Mouse (Mus musculus) heart, embryonic 16.5 days (tissue): ENCODE measurements around the gene Gripap1. TPM values are rescaled to one million over a fixed set of nuclear protein-coding genes. Genes with fewer than 3 reads are reported as not detected.

Experiments used
- ATAC-seq: fragments of 200-750 bp; cut with Nextera tagmentation; replicated peaks from 2 replicates; pipeline ENCODE4 v1.8.0; 2017; ENCODE audit warnings: moderate number of reproducible peaks; ENCODE audit not compliant: insufficient read depth, low FRiP score; ENCODE audit errors: extremely low read depth
- H3K27ac ChIP-seq: fragments of 300-500 bp; sonication (generic); 2 replicates; pipeline ENCODE4 v1.5.1; 2014; ENCODE audit warnings: mild to moderate bottlenecking, low read length, control low read depth, moderate library complexity
- H3K27me3 ChIP-seq: fragments of 300-500 bp; sonication (generic); 2 replicates; pipeline ENCODE4 v1.6.1; 2014; ENCODE audit warnings: low read length, mixed read lengths; ENCODE audit not compliant: control insufficient read depth, insufficient read depth
- H3K36me3 ChIP-seq: fragments of 300-500 bp; sonication (generic); 2 replicates; pipeline ENCODE4 v1.6.1; 2014; ENCODE audit not compliant: control insufficient read depth, insufficient read depth
- H3K4me1 ChIP-seq: fragments of 300-500 bp; sonication (generic); 2 replicates; pipeline ENCODE4 v1.6.1; 2014; ENCODE audit warnings: low read length, mixed read lengths; ENCODE audit not compliant: control insufficient read depth, insufficient read depth
- H3K4me2 ChIP-seq: fragments of 300-500 bp; sonication (generic); 2 replicates; pipeline ENCODE4 v1.6.1; 2014; ENCODE audit warnings: low read depth, mild to moderate bottlenecking, control low read depth, low read length
- H3K4me3 ChIP-seq: fragments of 300-500 bp; sonication (generic); 2 replicates; pipeline ENCODE4 v1.5.1; 2014; ENCODE audit warnings: mild to moderate bottlenecking, control low read depth, low read length
- H3K9ac ChIP-seq: fragments of 300-500 bp; sonication (generic); 2 replicates; pipeline ENCODE4 v1.6.1; 2014; ENCODE audit warnings: low read length, control low read depth
- H3K9me3 ChIP-seq: fragments of 300-500 bp; sonication (generic); replicated peaks from 2 replicates; pipeline ENCODE4 v1.6.1; 2016; ENCODE audit warnings: low read length; ENCODE audit not compliant: control insufficient read depth
- WGBS: fragments of 180-500 bp; shearing (Covaris S2); extraction: QIAGEN DNeasy Blood & Tissue Kit; methylation state at CpG from one replicate; pipeline ENCODE4 v1.1.7; 2014; 5-methylcytosine and 5-hydroxymethylcytosine counted together
- microRNA counts: library from miRNA; unstranded; fragments of <30 nt; microRNA quantifications from one replicate; lab custom pipeline; 2016
- microRNA-seq: library from miRNA; unstranded; fragments of <30 nt; microRNA quantifications from one replicate; pipeline ENCODE4, GENCODE M21; 2017
- polyA plus RNA-seq: library from polyadenylated mRNA; unstranded; fragments of >200 nt; fragmentation: Nextera tagmentation; extraction: Ambion mirVana; gene quantifications from 2 replicates; pipeline ENCODE4 v1.2.1, GENCODE M21; 2015

Gene Gripap1
- polyA plus RNA-seq, 1 experiment from 2014 or later: 29.8 TPM

GRCm38 (mm10) chrX:7869826-7870225, 80.3 kb downstream of the Gripap1 start:
- H3K4me3 ChIP-seq: no peak overlapping the region
- no peaks in the 10 kb centered on the region for H3K9me3 ChIP-seq
- H3K36me3 ChIP-seq: peaks cover 11% of the 10 kb centered on the region
- no peak overlapping the region for H3K27ac ChIP-seq
- no peak for ATAC-seq
- no peak overlapping the region for H3K9ac ChIP-seq
- no peak overlapping the region for H3K4me2 ChIP-seq
- H3K4me1 ChIP-seq: no peaks in the 10 kb centered on the region
- 55% methylated on average over 3 of the region's 3 CpGs for WGBS
- no peaks in the 10 kb centered on the region for H3K27me3 ChIP-seq

MicroRNAs within 50 kb of the gene (microRNA counts, 519-probe panel; counts per million panel counts)
- 1,839 counts per million, percentile 16 among the panel's probes with 10 or more counts for microRNA mmu-miR-1198 (lab: Ali Mortazavi, UCI)

Small RNAs within 50 kb of the gene (microRNA-seq; reads per million reads assigned to microRNA genes)
- 18.9 reads per million, percentile 33 among the genes with 10 or more reads in this experiment for gene Mir1198

Other genes with a start within 250 kb of the Gripap1 start
- 0.06 and 0.12 TPM in 2 replicates for gene Foxp3, start 216.1 kb upstream of the Gripap1 start, polyA plus RNA-seq
- 1.2 and 1.8 TPM in 2 replicates for gene Ppp1r3f, start 215.5 kb upstream of the Gripap1 start, polyA plus RNA-seq
- gene Ccdc22, start 184.2 kb upstream of the Gripap1 start, polyA plus RNA-seq: 20.8 and 23.0 TPM in 2 replicates
- not detected in 2 replicates for gene Cacna1f, start 182.7 kb upstream of the Gripap1 start, polyA plus RNA-seq
- gene Syp, start 151.3 kb upstream of the Gripap1 start, polyA plus RNA-seq: 0.95 and 1.4 TPM in 2 replicates
- 10.0 and 10.5 TPM in 2 replicates for gene Prickle3, start 132.5 kb upstream of the Gripap1 start, polyA plus RNA-seq
- gene Plp2, start 118.4 kb upstream of the Gripap1 start, polyA plus RNA-seq: 142 and 150 TPM in 2 replicates
- 0.60 and 1.1 TPM in 2 replicates for gene Magix, start 108.5 kb upstream of the Gripap1 start, polyA plus RNA-seq
- gene Gpkow, start 92.6 kb upstream of the Gripap1 start, polyA plus RNA-seq: 33.2 and 33.5 TPM in 2 replicates
- 31.5 and 35.3 TPM in 2 replicates for gene Wdr45, start 75.4 kb upstream of the Gripap1 start, polyA plus RNA-seq
- not detected in 2 replicates for gene Gm45208, start 67.5 kb upstream of the Gripap1 start, polyA plus RNA-seq
- 32.4 and 34.0 TPM in 2 replicates for gene Praf2, start 61.3 kb upstream of the Gripap1 start, polyA plus RNA-seq
- 4.1 and 8.5 TPM in 2 replicates for gene Ccdc120, start 38.9 kb upstream of the Gripap1 start, polyA plus RNA-seq
- gene Tfe3, start 27.2 kb upstream of the Gripap1 start, polyA plus RNA-seq: 19.1 TPM in 2 replicates
- 0.46 and 0.54 TPM in 2 replicates for gene Kcnd1, start 32.5 kb downstream of the Gripap1 start, polyA plus RNA-seq
- gene Otud5, start 51.6 kb downstream of the Gripap1 start, polyA plus RNA-seq: 27.1 and 27.4 TPM in 2 replicates
- 6.1 and 6.4 TPM in 2 replicates for gene Pim2, start 88.5 kb downstream of the Gripap1 start, polyA plus RNA-seq
- gene Slc35a2, start 94.3 kb downstream of the Gripap1 start, polyA plus RNA-seq: 28.9 and 30.5 TPM in 2 replicates
- 74.7 and 82.7 TPM in 2 replicates for gene Pqbp1, start 109.5 kb downstream of the Gripap1 start, polyA plus RNA-seq
- 114 and 122 TPM in 2 replicates for gene Timm17b, start 109.6 kb downstream of the Gripap1 start, polyA plus RNA-seq
- not detected in 2 replicates for gene Gm10491, start 118.1 kb downstream of the Gripap1 start, polyA plus RNA-seq
- not detected in 2 replicates for gene Gm10490, start 119.8 kb downstream of the Gripap1 start, polyA plus RNA-seq
- gene Pcsk1n, start 130.1 kb downstream of the Gripap1 start, polyA plus RNA-seq: 0.32 and 0.42 TPM in 2 replicates
- not detected in 2 replicates for gene Eras, start 138.8 kb downstream of the Gripap1 start, polyA plus RNA-seq
- gene Hdac6, start 158.1 kb downstream of the Gripap1 start, polyA plus RNA-seq: 26.1 and 26.7 TPM in 2 replicates
- 1.1 and 1.4 TPM in 2 replicates for gene Gata1, start 188.3 kb downstream of the Gripap1 start, polyA plus RNA-seq
- gene Glod5, start 228.7 kb downstream of the Gripap1 start, polyA plus RNA-seq: 0.74 and 0.77 TPM in 2 replicates